Mouse (Mus musculus) heart, embryonic 11.5 days (tissue): ENCODE results near the gene Rnf20. TPM values are rescaled to one million over a fixed set of nuclear protein-coding genes. Genes with fewer than 3 reads are reported as not detected.
"Not testable (repeated sequence)": the region's sequence is repeated elsewhere in the genome, so short reads cannot be mapped to it uniquely, and the experiment has no call there.

Source experiments
- ATAC-seq: fragments of 200-750 bp; cut with Nextera tagmentation; replicated peaks from 2 replicates; pipeline ENCODE4 v1.8.0; 2017; ENCODE audit warnings: moderate library complexity; ENCODE audit not compliant: insufficient number of reproducible peaks, low FRiP score, low TSS enrichment
- H3K27ac ChIP-seq: fragments of 300-500 bp; sonication (generic); 2 replicates; pipeline ENCODE4 v1.5.1; 2014; ENCODE audit warnings: mild to moderate bottlenecking, low read depth, low read length
- H3K27me3 ChIP-seq: fragments of 300-500 bp; sonication (generic); 2 replicates; pipeline ENCODE4 v1.6.1; 2014; ENCODE audit warnings: mild to moderate bottlenecking, low read length, mixed read lengths; ENCODE audit not compliant: control insufficient read depth, insufficient read depth
- H3K36me3 ChIP-seq: fragments of 300-500 bp; sonication (generic); 2 replicates; pipeline ENCODE4 v1.6.1; 2014; ENCODE audit warnings: mild to moderate bottlenecking, low read length, moderate library complexity, mixed read lengths; ENCODE audit not compliant: control insufficient read depth, insufficient read depth
- H3K4me1 ChIP-seq: fragments of 300-500 bp; sonication (generic); 2 replicates; pipeline ENCODE4 v1.6.1; 2014; ENCODE audit warnings: low read length; ENCODE audit not compliant: control insufficient read depth, insufficient read depth
- H3K4me2 ChIP-seq: fragments of 300-500 bp; sonication (generic); 2 replicates; pipeline ENCODE4 v1.6.1; 2014; ENCODE audit warnings: mild to moderate bottlenecking, moderate library complexity
- H3K4me3 ChIP-seq: fragments of 300-500 bp; sonication (generic); 2 replicates; pipeline ENCODE4 v1.5.1; 2014; ENCODE audit warnings: low read depth, low read length
- H3K9ac ChIP-seq: fragments of 300-500 bp; sonication (generic); 2 replicates; pipeline ENCODE4 v1.6.1; 2014; ENCODE audit warnings: mild to moderate bottlenecking, low read depth, low read length, moderate library complexity
- H3K9me3 ChIP-seq: fragments of 300-500 bp; sonication (generic); replicated peaks from 2 replicates; pipeline ENCODE4 v1.6.1; 2016; ENCODE audit warnings: low read length; ENCODE audit not compliant: control insufficient read depth
- WGBS: fragments of 180-500 bp; shearing (Covaris S2); extraction: QIAGEN DNeasy Blood & Tissue Kit; methylation state at CpG from one replicate; pipeline ENCODE4 v1.1.7; 2014; ENCODE audit not compliant: insufficient replicate concordance; 5-methylcytosine and 5-hydroxymethylcytosine counted together
- polyA plus RNA-seq: library from polyadenylated mRNA; unstranded; fragments of >200 nt; fragmentation: Nextera tagmentation; extraction: Ambion mirVana; gene quantifications from 2 replicates; pipeline ENCODE4 v1.2.1, GENCODE M21; 2014

Rnf20 gene
- polyA plus RNA-seq, 1 experiment from 2014 or later: 35.8 TPM

- no peak overlapping the region for H3K4me2 ChIP-seq
- no peaks in the 10 kb centered on the region for H3K4me1 ChIP-seq
- no peak for ATAC-seq
- no peaks in the 10 kb centered on the region for H3K36me3 ChIP-seq
- no peaks in the 10 kb centered on the region for H3K27me3 ChIP-seq
- no peak overlapping the region for H3K9ac ChIP-seq
- WGBS: 73% methylated on average over 2 of the region's 2 CpGs
- no peak overlapping the region for H3K4me3 ChIP-seq
- no peaks in the 10 kb centered on the region for H3K9me3 ChIP-seq
- no peak overlapping the region for H3K27ac ChIP-seq
Measured at GRCm38 (mm10) chr4:49603161-49603560, 28.6 kb upstream of the Rnf20 start.

- WGBS: 58% methylated on average over 1 of the region's 1 CpGs
- Histone ChIP-seq H3K9ac (no peak overlapping the region), H3K4me3 (no peak overlapping the region), H3K4me2 (no peak overlapping the region), H3K27ac (no peak overlapping the region), H3K9me3 (no peaks in the 10 kb centered on the region), H3K4me1 (no peaks in the 10 kb centered on the region), H3K27me3 (no peaks in the 10 kb centered on the region), H3K36me3 (no peaks in the 10 kb centered on the region)
- no peak for ATAC-seq
Measured at GRCm38 (mm10) chr4:49604016-49604546, 27.7 kb upstream of the Rnf20 start.

GRCm38 (mm10) chr4:49604616-49605015 is 27.2 kb upstream of the Rnf20 start:
- Histone ChIP-seq H3K9ac (no peak overlapping the region), H3K4me2 (no peak overlapping the region), H3K27ac (no peak overlapping the region), H3K36me3 (no peaks in the 10 kb centered on the region), H3K9me3 (no peaks in the 10 kb centered on the region), H3K4me3 (no peak overlapping the region), H3K4me1 (no peaks in the 10 kb centered on the region), H3K27me3 (no peaks in the 10 kb centered on the region)
- no peak for ATAC-seq
- WGBS: 80% methylated on average over 5 of the region's 5 CpGs

- Histone ChIP-seq H3K27ac (no peak overlapping the region), H3K36me3 (no peaks in the 10 kb centered on the region), H3K4me2 (no peak overlapping the region), H3K27me3 (no peaks in the 10 kb centered on the region), H3K9ac (no peak overlapping the region), H3K4me3 (no peak overlapping the region), H3K9me3 (no peaks in the 10 kb centered on the region), H3K4me1 (no peaks in the 10 kb centered on the region)
- 81% methylated on average over 1 of the region's 1 CpGs for WGBS
- ATAC-seq: no peak
Measured at GRCm38 (mm10) chr4:49605459-49605858, 26.3 kb upstream of the Rnf20 start.

GRCm38 (mm10) chr4:49616924-49617323 is 14.9 kb upstream of the Rnf20 start:
- Histone ChIP-seq H3K36me3 (no peaks in the 10 kb centered on the region), H3K9ac (no peak overlapping the region), H3K4me2 (no peak overlapping the region), H3K27me3 (no peaks in the 10 kb centered on the region), H3K4me3 (no peak overlapping the region), H3K4me1 (no peaks in the 10 kb centered on the region), H3K9me3 (no peaks in the 10 kb centered on the region), H3K27ac (no peak overlapping the region)
- 87% methylated on average over 10 of the region's 10 CpGs for WGBS
- ATAC-seq: no peak

- not testable (repeated sequence) for H3K4me2 ChIP-seq, H3K36me3 ChIP-seq, ATAC-seq, H3K4me3 ChIP-seq, H3K9me3 ChIP-seq, H3K27me3 ChIP-seq, H3K4me1 ChIP-seq, H3K9ac ChIP-seq, H3K27ac ChIP-seq
- 79% methylated on average over 7 of the region's 7 CpGs for whole genome bisulfite sequencing
Measured at GRCm38 (mm10) chr4:49619861-49620260, 11.9 kb upstream of the Rnf20 start.

- Histone ChIP-seq H3K36me3 (no peaks in the 10 kb centered on the region), H3K27me3 (no peaks in the 10 kb centered on the region), H3K4me2 (no peak overlapping the region), H3K4me3 (no peak overlapping the region), H3K9me3 (no peaks in the 10 kb centered on the region), H3K27ac (no peak overlapping the region), H3K9ac (no peak overlapping the region), H3K4me1 (no peaks in the 10 kb centered on the region)
- 76% methylated on average over 2 of the region's 2 CpGs for WGBS
- ATAC-seq: no peak
Measured at GRCm38 (mm10) chr4:49622272-49622671, 9.5 kb upstream of the Rnf20 start.

GRCm38 (mm10) chr4:49623916-49624315 is 7.9 kb upstream of the Rnf20 start:
- no peak for ATAC-seq
- WGBS: 69% methylated on average over 4 of the region's 4 CpGs
- no peak overlapping the region for H3K9ac ChIP-seq
- no peak overlapping the region for H3K4me3 ChIP-seq
- H3K4me1 ChIP-seq: no peaks in the 10 kb centered on the region
- no peaks in the 10 kb centered on the region for H3K27me3 ChIP-seq
- no peaks in the 10 kb centered on the region for H3K9me3 ChIP-seq
- H3K4me2 ChIP-seq: no peak overlapping the region
- H3K27ac ChIP-seq: no peak overlapping the region
- no peaks in the 10 kb centered on the region for H3K36me3 ChIP-seq

GRCm38 (mm10) chr4:49624969-49625368 is 6.8 kb upstream of the Rnf20 start:
- not testable (repeated sequence) for H3K4me3 ChIP-seq, ATAC-seq, H3K27ac ChIP-seq, H3K9ac ChIP-seq, H3K4me2 ChIP-seq, H3K36me3 ChIP-seq, H3K4me1 ChIP-seq, H3K9me3 ChIP-seq, H3K27me3 ChIP-seq
- WGBS: 63% methylated on average over 4 of the region's 4 CpGs
